Mouse (Mus musculus) spleen, adult 2 months (tissue): ENCODE measurements around the gene Mrps12.

Experiments
- CTCF ChIP-seq: fragments of 200-500 bp; IDR thresholded peaks from 2 replicates; pipeline ENCODE4 v1.5.1; 2011; ENCODE audit warnings: mild to moderate bottlenecking, inconsistent platforms; ENCODE audit not compliant: insufficient read depth, insufficient read length, insufficient replicate concordance; ENCODE audit errors: extremely low read depth
- POLR2A ChIP-seq: fragments of 200-500 bp; IDR thresholded peaks from 2 replicates; pipeline ENCODE4 v1.6.1; 2011; ENCODE audit warnings: low read depth, low read length, inconsistent platforms

DNA sequence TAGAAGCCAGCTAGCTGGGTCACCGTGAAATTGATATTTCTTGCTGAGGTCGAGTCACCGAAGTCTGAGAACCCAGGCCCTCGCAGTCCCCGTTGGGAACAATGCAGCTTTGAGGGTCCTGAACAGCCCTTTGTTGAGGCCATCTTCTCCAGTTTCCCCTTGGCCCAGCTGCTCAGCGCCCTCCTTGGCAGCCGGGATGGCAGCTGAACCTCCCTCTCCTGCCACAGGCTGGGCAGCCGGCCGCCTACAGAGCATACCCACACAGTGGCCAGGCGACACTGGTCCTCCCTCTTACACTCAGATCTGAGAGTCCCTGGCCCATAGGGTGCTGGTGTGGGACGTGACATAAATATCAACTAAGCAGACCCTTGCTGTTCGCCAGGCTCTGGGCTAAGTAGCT lies 32.5 kb upstream of the Mrps12 start:
- no peak for TF ChIP-seq POLR2A
- TF ChIP-seq CTCF, result no peak
